Mouse (Mus musculus): ENCODE data around the gene Xirp1. TPM values are rescaled to one million over a fixed set of nuclear protein-coding genes. Genes with fewer than 3 reads are reported as not detected.
A peak's percentile ranks its signal among the peaks of the same experiment; 100 is the strongest.

Gene Xirp1
- not detected in 2 replicates for polyA plus RNA-seq (2012; ENCODE audit: insufficient read depth, insufficient read length, missing spikeins)

DNA sequence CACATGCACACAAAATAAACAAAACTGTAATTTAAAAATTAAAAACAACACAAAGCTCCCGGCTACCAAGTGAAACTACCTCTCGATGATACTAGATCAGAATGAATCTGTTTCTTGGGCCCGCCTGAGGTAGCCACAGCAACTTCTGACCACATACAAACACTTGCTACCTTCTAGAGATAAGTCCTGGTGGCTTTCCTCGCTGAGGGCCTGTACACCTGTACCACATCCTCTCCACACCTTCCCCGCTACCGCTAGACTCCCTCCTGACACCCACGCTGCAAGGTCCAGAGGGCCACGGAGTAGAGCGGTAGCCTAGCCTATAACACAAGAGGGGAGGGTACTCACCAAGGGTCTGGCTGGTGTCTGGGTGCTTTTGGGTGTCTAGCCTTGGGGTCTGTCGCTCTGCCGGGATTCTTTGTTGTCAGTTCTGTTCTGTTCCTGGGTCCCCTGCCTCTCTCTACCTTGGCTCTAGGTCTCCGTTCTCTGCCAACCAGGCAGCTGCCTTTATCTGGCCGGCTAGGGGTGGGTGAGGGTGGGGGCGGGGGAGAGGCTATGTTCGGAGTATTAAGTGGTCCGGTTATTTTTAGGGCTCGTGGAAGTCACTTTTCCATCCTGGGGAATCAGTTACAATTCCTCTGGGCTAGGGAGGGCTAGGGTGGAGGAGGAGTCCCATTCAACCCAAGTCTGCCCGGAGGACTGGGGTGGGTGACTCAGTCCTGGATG lies at the start of gene Xirp1:
TSS of gene Xirp1 (minus strand) at position 513 of the 726 bp plus-strand sequence.
- H3K27ac ChIP-seq (ENCODE audit: insufficient read depth, low read depth, low read length): no peak within 1 kb of the TSS
- H3K4me3 ChIP-seq (ENCODE audit: insufficient read depth, low read length): no peak within 1 kb of the TSS
- 0 out of 2 replicates have a peak, but pooled peaks cover 6% of the 10 kb centered on the region for H3K4me1 ChIP-seq (ENCODE audit: control insufficient read depth, insufficient read depth, low read length)
- no peak for TF ChIP-seq CTCF (IDR thresholded peaks at IDR 0.05; ENCODE audit: low read depth, low read length)

GRCm38 (mm10) chr9:120073169-120073568 lies 49.8 kb upstream of the Xirp1 start:
- H3K27ac ChIP-seq (ENCODE audit: insufficient read depth, low read depth, low read length): no peak overlapping the region
- peak; percentile 91 for TF ChIP-seq CTCF (IDR thresholded peaks at IDR 0.05; ENCODE audit: low read depth, low read length)
- no peak for TF ChIP-seq POLR2A (IDR thresholded peaks at IDR 0.05; ENCODE audit: borderline replicate concordance, low read depth, low read length)
- H3K4me1 ChIP-seq (ENCODE audit: control insufficient read depth, insufficient read depth, low read length): peaks cover 34% of the 10 kb centered on the region
- H3K4me3 ChIP-seq (ENCODE audit: insufficient read depth, low read length): no peak overlapping the region

DNA sequence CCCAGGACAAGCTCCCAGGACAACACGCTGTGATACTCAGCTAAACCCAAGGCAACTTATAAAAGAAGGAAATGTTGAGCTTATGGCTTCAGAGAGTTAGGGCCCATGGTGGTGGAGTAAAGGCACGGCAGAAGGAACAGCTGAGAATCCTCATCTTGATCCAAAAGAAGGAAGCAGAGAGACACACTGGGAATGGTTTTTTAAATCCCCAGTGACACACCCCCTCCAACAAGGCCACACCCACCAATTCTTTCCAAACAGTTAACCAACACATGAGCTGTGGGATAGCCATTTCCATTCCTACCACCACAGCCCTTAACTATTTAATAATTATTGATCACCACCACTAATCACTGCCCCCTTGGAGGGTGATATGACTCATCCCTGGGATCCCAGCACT lies 47.9 kb upstream of the Xirp1 start:
- TF ChIP-seq CTCF (IDR thresholded peaks at IDR 0.05; ENCODE audit: low read depth, low read length) (no peak), POLR2A (IDR thresholded peaks at IDR 0.05; ENCODE audit: borderline replicate concordance, low read depth, low read length) (no peak)

GRCm38 (mm10) chr9:120069779-120070178 lies 46.4 kb upstream of the Xirp1 start, which contains the start of gene Cx3cr1:
Gene Cx3cr1 (minus strand): TSS chr9:120069879.
- TF ChIP-seq CTCF (IDR thresholded peaks at IDR 0.05; ENCODE audit: low read depth, low read length) (no peak), POLR2A (IDR thresholded peaks at IDR 0.05; ENCODE audit: borderline replicate concordance, low read depth, low read length) (no peak)
- no peak within 1 kb of the TSS for H3K4me3 ChIP-seq (ENCODE audit: insufficient read depth, low read length)
- H3K4me1 ChIP-seq (ENCODE audit: control insufficient read depth, insufficient read depth, low read length): peaks cover 37% of the 10 kb centered on the region
- peak within 1 kb of the TSS; percentile 30; the same call in 1 of the 2 replicates for H3K27ac ChIP-seq (ENCODE audit: insufficient read depth, low read depth, low read length)

More for the DNA sequence above, 47.9 kb upstream of the Xirp1 start:
- H3K4me1 ChIP-seq (ENCODE audit: control insufficient read depth, insufficient read depth, low read length): peaks cover 36% of the 10 kb centered on the region
- no peak overlapping the region for H3K27ac ChIP-seq (ENCODE audit: insufficient read depth, low read depth, low read length)
- H3K4me3 ChIP-seq (ENCODE audit: insufficient read depth, low read length): no peak overlapping the region

DNA sequence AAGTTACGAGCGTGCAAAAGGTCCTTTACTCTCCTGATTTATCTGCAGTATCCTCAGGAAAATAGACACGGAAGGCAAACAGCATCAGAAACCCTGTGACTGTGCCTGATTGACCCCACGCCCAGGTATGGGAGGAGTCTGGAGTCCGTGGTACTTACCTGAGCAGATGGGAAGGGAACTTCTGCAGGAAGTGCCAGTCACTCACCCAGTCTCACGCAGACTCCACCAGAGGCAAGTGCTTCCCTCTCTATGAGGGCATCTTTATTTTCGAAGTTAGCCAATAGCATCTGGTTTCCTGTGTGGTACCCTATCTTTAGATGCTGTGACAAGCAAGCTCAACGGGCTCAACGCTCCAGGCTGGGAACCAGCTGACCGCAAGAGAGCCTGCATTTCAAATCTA lies 44.6 kb upstream of the Xirp1 start:
- Histone ChIP-seq H3K27ac (ENCODE audit: insufficient read depth, low read depth, low read length) (no peak overlapping the region), H3K4me3 (ENCODE audit: insufficient read depth, low read length) (no peak overlapping the region), H3K4me1 (ENCODE audit: control insufficient read depth, insufficient read depth, low read length) (peaks cover 45% of the 10 kb centered on the region)
- TF ChIP-seq CTCF (IDR thresholded peaks at IDR 0.05; ENCODE audit: low read depth, low read length) (no peak), POLR2A (IDR thresholded peaks at IDR 0.05; ENCODE audit: borderline replicate concordance, low read depth, low read length) (no peak)

- no peak overlapping the region for H3K27ac ChIP-seq (ENCODE audit: insufficient read depth, low read depth, low read length)
- H3K4me3 ChIP-seq (ENCODE audit: insufficient read depth, low read length): no peak overlapping the region
- H3K4me1 ChIP-seq (ENCODE audit: control insufficient read depth, insufficient read depth, low read length): peaks cover 41% of the 10 kb centered on the region
- TF ChIP-seq POLR2A (IDR thresholded peaks at IDR 0.05; ENCODE audit: borderline replicate concordance, low read depth, low read length) (no peak), CTCF (IDR thresholded peaks at IDR 0.05; ENCODE audit: low read depth, low read length) (no peak)
Measured at GRCm38 (mm10) chr9:120067609-120068008, 44.2 kb upstream of the Xirp1 start.

GRCm38 (mm10) chr9:120064317-120064716 lies 40.9 kb upstream of the Xirp1 start:
- TF ChIP-seq POLR2A (IDR thresholded peaks at IDR 0.05; ENCODE audit: borderline replicate concordance, low read depth, low read length): no peak
- TF ChIP-seq CTCF (IDR thresholded peaks at IDR 0.05; ENCODE audit: low read depth, low read length): no peak
- H3K27ac ChIP-seq (ENCODE audit: insufficient read depth, low read depth, low read length): no peak overlapping the region
- H3K4me3 ChIP-seq (ENCODE audit: insufficient read depth, low read length): no peak overlapping the region
- H3K4me1 ChIP-seq (ENCODE audit: control insufficient read depth, insufficient read depth, low read length): peaks cover 28% of the 10 kb centered on the region

DNA sequence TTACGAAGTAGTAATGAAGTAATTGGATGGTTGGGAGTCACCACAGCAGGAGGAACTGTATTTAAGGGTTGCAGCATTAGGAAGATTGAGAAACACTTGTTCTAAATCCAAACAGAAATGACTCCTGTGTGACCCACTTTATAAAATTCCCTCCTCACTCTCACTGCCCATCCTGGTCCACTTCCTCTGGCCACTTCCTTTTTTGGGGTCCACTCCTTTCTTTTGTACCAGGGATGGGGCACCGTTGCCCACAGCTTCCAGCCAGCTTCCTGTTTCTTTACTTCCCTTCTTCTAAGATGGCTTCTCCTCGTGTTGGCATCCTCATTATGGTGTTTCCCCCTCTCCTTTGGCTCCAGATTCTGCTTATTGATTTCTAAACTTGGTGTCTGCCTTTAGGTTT lies 35.3 kb upstream of the Xirp1 start:
- peak overlapping the region; percentile 49 for H3K27ac ChIP-seq (ENCODE audit: insufficient read depth, low read depth, low read length)
- TF ChIP-seq CTCF (IDR thresholded peaks at IDR 0.05; ENCODE audit: low read depth, low read length): no peak
- TF ChIP-seq POLR2A (IDR thresholded peaks at IDR 0.05; ENCODE audit: borderline replicate concordance, low read depth, low read length): no peak
- H3K4me3 ChIP-seq (ENCODE audit: insufficient read depth, low read length): no peak overlapping the region
- peaks cover 50% of the 10 kb centered on the region for H3K4me1 ChIP-seq (ENCODE audit: control insufficient read depth, insufficient read depth, low read length)

GRCm38 (mm10) chr9:120056201-120056600 lies 32.8 kb upstream of the Xirp1 start:
- no peak for TF ChIP-seq POLR2A (IDR thresholded peaks at IDR 0.05; ENCODE audit: borderline replicate concordance, low read depth, low read length)
- TF ChIP-seq CTCF (IDR thresholded peaks at IDR 0.05; ENCODE audit: low read depth, low read length): no peak
- Histone ChIP-seq H3K4me3 (ENCODE audit: insufficient read depth, low read length) (no peak overlapping the region), H3K4me1 (ENCODE audit: control insufficient read depth, insufficient read depth, low read length) (peaks cover 57% of the 10 kb centered on the region), H3K27ac (ENCODE audit: insufficient read depth, low read depth, low read length) (no peak overlapping the region)

DNA sequence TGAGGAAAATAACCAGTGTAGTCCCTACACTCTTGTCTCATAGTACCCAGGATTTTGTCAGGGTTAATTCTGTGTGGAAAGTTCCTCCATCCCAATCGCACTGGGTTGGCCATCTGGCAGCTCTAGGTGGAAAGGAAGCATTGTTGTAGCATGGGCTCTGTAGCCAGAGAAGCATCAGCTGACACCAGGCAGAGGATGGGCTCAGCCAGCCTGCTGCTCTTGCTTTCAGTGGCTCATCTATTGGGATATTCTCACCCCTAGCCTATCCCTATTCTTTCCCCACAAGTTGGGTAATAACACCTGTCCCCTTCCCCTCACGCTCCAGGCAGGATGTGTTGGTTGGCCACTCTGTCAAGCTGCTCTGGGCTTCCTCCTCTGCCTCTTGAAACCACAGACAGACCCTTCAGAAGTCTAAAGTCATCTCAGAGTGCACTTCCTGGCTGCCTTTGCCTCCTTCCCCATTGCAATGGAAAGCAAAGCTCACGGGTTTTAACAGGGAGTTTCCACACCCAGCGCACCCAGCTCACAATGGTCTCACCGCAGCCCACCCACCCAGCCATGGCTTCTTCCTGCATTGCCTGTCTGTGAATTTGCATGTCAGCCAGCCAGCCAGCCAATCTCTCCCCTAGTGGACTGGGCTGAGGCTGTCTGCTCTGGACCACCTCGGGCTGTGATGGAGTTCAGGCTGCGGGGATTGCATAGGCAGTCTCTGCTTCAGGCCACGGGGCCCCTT lies 31.3 kb upstream of the Xirp1 start:
- H3K4me1 ChIP-seq (ENCODE audit: control insufficient read depth, insufficient read depth, low read length): peaks cover 58% of the 10 kb centered on the region
- no peak overlapping the region for H3K4me3 ChIP-seq (ENCODE audit: insufficient read depth, low read length)
- peak overlapping the region; percentile 63 for H3K27ac ChIP-seq (ENCODE audit: insufficient read depth, low read depth, low read length)
- no peak for TF ChIP-seq POLR2A (IDR thresholded peaks at IDR 0.05; ENCODE audit: borderline replicate concordance, low read depth, low read length)
- no peak for TF ChIP-seq CTCF (IDR thresholded peaks at IDR 0.05; ENCODE audit: low read depth, low read length)

Measured in bone marrow macrophage, adult 2 months (primary cell).